Mouse (Mus musculus) cerebellum, postnatal 4 days (tissue): ENCODE results near the gene Doxl2.
"Not testable (repeated sequence)": the region's sequence is repeated elsewhere in the genome, so short reads cannot be mapped to it uniquely, and the experiment has no call there.

Experiments
- DNase-seq, 2 experiments: peaks; one replicate each; pipeline ENCODE4 v3.0.0; 2022; ENCODE audit warnings: low spot score in 2 of 2, mixed read lengths in 1 of 2

Gene Doxl2

GRCm38 (mm10) chr6:48974663-48975062 is at the start of gene Doxl2:
Gene Doxl2, plus strand, starts transcription at chr6:48974963.
- no peak for DNase-seq

DNA sequence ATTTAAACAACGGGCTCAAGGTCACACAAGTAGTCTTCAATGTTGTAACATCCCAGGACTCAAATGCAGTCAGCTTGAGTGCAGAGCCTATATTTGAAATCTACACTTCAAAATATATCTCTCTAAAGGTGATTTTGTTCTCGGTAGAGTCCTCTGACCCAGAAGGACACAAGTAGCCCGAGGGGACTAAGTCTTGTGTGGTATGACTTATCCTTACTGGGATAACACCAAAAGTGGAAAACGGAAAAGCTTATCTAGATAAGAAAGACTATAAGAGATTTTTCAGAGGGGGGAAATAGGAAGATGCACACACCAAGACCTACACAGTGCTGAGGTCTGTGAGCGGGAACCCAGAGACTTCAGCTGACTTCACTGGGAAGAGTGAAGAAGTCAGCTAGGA is 45.2 kb upstream of the Doxl2 start, which contains the start of gene 1600015I10Rik:
Gene 1600015I10Rik (plus strand): TSS at position 301 of the 400 bp plus-strand sequence.
- DNase-seq: no peak

GRCm38 (mm10) chr6:48949596-48949995 is 25.2 kb upstream of the Doxl2 start:
- DNase-seq: no peak

GRCm38 (mm10) chr6:48950676-48951075 is 24.1 kb upstream of the Doxl2 start:
- no peak for DNase-seq

DNA sequence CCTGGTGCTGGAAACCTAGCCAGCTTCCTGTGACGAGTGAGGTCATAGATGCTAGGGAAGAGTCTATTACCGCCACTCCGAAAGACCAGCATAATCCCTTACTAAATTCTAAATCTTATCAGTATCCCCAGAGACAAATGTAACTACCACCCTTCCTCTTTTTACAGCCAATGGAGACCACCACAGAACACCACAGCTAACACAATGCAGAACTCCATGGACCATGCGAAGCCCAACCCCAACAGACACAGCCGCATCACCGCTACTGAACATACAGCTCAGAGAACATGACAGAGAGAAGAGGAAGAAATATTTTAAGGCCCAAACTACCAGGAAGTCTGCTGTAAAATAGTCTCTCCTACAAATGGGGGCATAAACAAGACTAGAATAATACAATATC is 23.1 kb upstream of the Doxl2 start:
- DNase-seq: no peak

DNA sequence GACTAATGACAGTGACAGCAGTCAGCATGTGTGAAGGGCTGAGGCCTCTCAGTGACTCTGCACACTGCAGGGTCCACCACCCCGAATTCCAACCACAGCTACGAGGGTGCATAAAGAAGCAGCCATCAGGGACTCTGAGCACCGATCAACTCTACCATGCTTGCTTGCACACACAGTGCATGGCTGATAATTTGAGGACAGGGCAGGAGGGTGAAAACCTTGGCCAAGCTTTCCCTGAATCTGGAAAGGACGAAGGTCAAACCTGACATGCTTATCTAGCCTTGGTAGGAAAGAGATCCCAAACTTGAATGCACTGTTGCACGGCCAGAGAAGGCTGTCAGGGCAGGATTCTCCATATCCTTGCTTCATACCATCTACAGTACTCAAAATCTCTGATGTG is 21.5 kb upstream of the Doxl2 start:
- no peak for DNase-seq

DNA sequence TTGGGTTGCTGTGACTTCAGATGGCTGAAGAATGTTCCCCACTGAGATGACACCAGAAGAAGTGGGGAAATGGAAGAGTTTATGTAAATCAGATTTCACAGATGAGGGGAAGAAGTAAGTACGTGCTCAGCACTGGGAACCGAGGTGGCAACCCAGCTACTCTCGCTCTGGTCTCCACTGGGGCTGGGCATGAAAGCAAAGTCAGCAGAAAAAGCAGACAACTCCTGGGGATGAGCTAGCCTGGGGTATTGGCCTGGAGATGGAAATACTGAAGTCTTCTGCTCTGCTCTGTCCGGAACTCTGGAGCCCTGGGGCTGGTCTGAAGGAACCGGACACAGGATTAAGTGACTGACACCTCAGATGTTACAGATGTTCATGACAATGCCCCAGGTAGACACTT is 20.6 kb upstream of the Doxl2 start:
- no peak for DNase-seq

DNA sequence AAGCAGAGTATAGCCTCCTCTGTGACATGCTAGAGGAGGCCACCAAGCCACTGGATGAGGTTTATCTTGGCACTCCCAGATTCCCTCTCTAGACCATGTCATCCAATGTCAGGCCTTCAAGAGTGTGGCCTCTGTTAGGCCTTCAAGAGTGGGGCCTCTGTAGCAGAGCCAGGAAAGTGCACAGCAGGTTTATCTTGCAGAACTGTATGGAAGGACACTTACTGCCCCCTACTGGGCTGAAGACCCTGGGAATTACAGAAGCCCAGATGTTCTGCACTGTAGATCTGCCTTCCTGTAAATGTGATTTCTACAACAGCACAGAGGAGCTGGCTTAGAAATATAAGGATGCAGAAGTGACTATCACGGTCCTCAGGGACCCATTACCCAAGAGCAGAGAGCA is 19.8 kb upstream of the Doxl2 start:
- peak in 1 of 2 experiments; percentile 34 for DNase-seq

GRCm38 (mm10) chr6:48956785-48957184 is 18.0 kb upstream of the Doxl2 start:
- no peak for DNase-seq

- DNase-seq: peak in 1 of 2 experiments; percentile 34
Measured at GRCm38 (mm10) chr6:48958053-48958452, 16.7 kb upstream of the Doxl2 start.

- DNase-seq: not testable (repeated sequence)
Measured at GRCm38 (mm10) chr6:48959151-48959550, 15.6 kb upstream of the Doxl2 start.

- DNase-seq: not testable (repeated sequence)
Measured at GRCm38 (mm10) chr6:48966696-48967095, 8.1 kb upstream of the Doxl2 start.

DNA sequence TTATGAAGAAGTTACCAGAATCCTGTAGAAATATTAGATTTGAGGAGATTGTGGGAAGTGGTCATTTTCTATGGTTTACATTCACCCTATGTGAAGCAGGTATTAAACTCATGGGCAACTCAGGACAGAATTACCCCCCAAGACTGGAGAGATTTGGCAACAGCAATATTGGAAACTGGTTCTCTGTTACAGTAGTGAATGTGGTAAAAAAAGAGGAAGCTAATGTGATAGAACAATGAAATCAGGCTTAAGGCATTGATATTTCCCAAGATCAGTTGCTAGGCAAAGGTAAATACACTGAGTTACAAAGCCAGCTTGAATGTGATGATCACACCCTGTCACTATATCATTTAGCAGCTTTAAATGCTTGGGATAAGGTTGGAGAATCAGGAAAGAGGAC is 6.9 kb upstream of the Doxl2 start:
- no peak for DNase-seq

- DNase-seq: no peak
Measured at GRCm38 (mm10) chr6:48979616-48980015, 4.9 kb downstream of the Doxl2 start.

- no peak for DNase-seq
Measured at GRCm38 (mm10) chr6:48982305-48982704, 7.5 kb downstream of the Doxl2 start.

GRCm38 (mm10) chr6:48986444-48986990 is 11.8 kb downstream of the Doxl2 start, which contains the start of gene Svs1:
Gene Svs1, plus strand, starts transcription at chr6:48986861.
- DNase-seq: no peak

- DNase-seq: no peak
Measured at GRCm38 (mm10) chr6:48989971-48990370, 15.2 kb downstream of the Doxl2 start.

GRCm38 (mm10) chr6:48991991-48992390 is 17.2 kb downstream of the Doxl2 start:
- no peak for DNase-seq

DNA sequence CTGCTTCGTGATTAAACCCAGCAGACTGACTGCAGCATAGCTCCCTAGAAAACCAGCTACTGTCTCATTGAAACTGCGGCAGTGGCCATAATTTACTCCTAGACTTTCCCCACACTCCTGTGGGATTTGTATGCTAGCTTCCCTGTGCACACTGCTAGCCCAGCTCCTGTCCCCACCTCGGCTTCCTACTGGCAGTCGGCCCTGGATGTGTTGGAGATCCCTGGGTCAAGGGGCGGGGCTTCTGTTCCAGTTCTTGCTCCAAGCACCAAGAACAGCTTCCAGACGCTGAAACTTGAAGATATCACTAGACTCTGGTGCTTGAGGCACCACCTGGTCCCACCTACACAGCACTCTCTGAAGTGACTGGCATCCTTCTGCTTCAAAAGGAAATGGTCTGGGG is 23.4 kb downstream of the Doxl2 start:
- no peak for DNase-seq

- no peak for DNase-seq
Measured at GRCm38 (mm10) chr6:48998796-48999195, 24.0 kb downstream of the Doxl2 start.

- no peak for DNase-seq
Measured at GRCm38 (mm10) chr6:49003381-49003780, 28.6 kb downstream of the Doxl2 start.

DNA sequence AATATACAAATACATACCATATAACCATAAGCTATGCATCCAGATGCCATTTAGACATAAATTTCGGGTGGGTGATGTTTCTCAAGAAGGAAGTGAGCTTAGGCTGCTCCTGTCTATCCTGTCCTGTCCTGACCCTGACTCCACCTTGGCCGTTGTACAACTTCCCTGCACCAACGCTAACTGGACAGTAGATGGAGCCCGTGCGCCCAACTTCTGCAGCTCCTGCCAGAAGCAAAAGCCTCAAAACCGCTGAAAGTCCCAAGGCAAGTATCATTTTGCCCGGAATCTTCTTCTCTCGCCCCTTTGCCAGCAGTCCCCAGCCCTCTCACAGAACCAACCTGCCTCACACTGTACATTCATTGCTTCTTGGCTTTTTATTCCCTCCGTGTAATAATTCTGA is 33.2 kb downstream of the Doxl2 start:
- peak; percentile 37 to 58 for DNase-seq

DNA sequence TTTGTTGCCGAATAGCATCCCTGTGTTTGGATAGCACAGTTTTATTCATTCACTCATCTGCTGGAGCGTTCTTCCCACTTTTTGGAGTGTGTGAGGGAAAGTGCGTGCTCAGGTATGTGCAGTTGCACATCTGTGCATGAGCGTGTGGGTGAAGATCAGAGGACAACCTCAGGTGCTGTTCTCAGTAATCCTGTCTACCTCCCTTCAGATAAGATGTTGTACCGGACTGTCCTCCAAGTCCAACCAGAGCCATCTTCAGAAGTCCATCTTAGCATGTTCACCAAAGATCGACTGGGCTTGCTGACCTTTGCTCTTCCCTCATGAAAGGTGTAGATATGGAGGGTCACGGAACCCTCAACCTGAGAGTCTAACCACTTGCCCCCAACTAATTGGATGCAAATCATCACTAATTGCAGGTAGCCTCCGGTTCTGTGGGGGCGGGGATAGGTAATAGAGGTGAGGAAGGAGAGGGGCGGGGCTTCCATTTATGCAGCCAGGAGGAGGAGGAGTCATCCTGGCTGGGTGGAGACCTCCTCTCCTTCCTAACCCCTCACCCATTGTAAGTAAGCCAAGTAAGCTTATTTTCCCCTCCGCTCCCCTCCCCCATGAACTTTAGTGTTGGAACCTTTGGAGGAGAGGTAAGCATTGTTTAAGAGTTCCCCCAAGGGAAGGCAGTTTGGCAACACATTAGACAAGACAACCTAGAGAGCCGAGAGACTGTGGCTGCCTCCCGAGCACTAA is 33.8 kb downstream of the Doxl2 start:
- no peak for DNase-seq
